Mouse (Mus musculus) G1E (cell line): Measurements from ENCODE around the gene Col4a3. TPM values are rescaled to one million over a fixed set of nuclear protein-coding genes. Genes with fewer than 3 reads are reported as not detected.

Source experiments
- ATAC-seq: 2 replicates; pipeline ENCODE4 v1.8.0; 2016; ENCODE audit warnings: mild to moderate bottlenecking; ENCODE audit not compliant: insufficient number of reproducible peaks, poor library complexity, low FRiP score, severe bottlenecking; ENCODE audit errors: extremely low read depth
- DNase-seq: peaks from one replicate; pipeline ENCODE4 v3.0.0; 2012; ENCODE audit warnings: low spot score
- H3K27me3 ChIP-seq: 2 replicates; pipeline ENCODE4 v1.6.1; 2012; ENCODE audit warnings: mild to moderate bottlenecking, low read length, inconsistent platforms; ENCODE audit not compliant: insufficient read depth
- H3K36me3 ChIP-seq: replicated peaks from 2 replicates; pipeline ENCODE3; 2012; ENCODE audit warnings: mild to moderate bottlenecking, inconsistent platforms
- H3K4me1 ChIP-seq: 2 replicates; pipeline ENCODE4 v1.6.1; 2012; ENCODE audit warnings: low read depth, low read length, inconsistent platforms, mixed read lengths; ENCODE audit not compliant: insufficient read depth
- H3K4me3 ChIP-seq: 2 replicates; pipeline ENCODE4 v1.5.1; 2012; ENCODE audit warnings: low read depth, mild to moderate bottlenecking, inconsistent platforms, low read length, moderate library complexity, mixed read lengths
- H3K9me3 ChIP-seq: replicated peaks from 2 replicates; pipeline ENCODE4 v1.6.1; 2012; ENCODE audit warnings: inconsistent platforms
- CTCF ChIP-seq: IDR thresholded peaks from 2 replicates; pipeline ENCODE4 v1.5.1; 2012; ENCODE audit warnings: low read depth, low read length, inconsistent platforms, mixed read lengths
- GATA1 ChIP-seq: IDR thresholded peaks from 2 replicates; pipeline ENCODE4 v1.6.1; 2012; ENCODE audit warnings: borderline replicate concordance, low read length, inconsistent platforms, mixed read lengths
- GATA2 ChIP-seq: IDR thresholded peaks from 2 replicates; pipeline ENCODE4 v1.6.1; 2012; ENCODE audit warnings: low read depth, low read length, inconsistent platforms, borderline replicate concordance
- POLR2AphosphoS5 ChIP-seq: IDR thresholded peaks from 2 replicates; pipeline ENCODE4 v1.6.1; 2012; ENCODE audit warnings: low read depth, low read length, inconsistent platforms; ENCODE audit not compliant: insufficient replicate concordance
- TAL1 ChIP-seq: conservative IDR thresholded peaks from 2 replicates; pipeline ENCODE4 v1.6.1; 2012; ENCODE audit warnings: low read depth, low read length, inconsistent platforms, mixed read lengths
- polyA plus RNA-seq: library from polyadenylated mRNA; stranded (reverse); fragments of >175 nt; gene quantifications from 2 replicates; pipeline ENCODE4 v1.2.3, GENCODE M21; 2012
- total RNA-seq, 2 experiments: library from RNA; stranded (forward) in 1 of 2; stranded (reverse) in 1 of 2; fragments of 200-1000 nt in 1 of 2; fragments of >200 nt in 1 of 2; fragmentation: Nextera tagmentation in 1 of 2; gene quantifications; 2 replicates each; pipeline ENCODE4 v1.2.3; 2014 to 2017

Col4a3 gene
- total and polyA plus RNA-seq, 3 experiments = 6.1 to 21.2 (median 6.4) TPM

DNA sequence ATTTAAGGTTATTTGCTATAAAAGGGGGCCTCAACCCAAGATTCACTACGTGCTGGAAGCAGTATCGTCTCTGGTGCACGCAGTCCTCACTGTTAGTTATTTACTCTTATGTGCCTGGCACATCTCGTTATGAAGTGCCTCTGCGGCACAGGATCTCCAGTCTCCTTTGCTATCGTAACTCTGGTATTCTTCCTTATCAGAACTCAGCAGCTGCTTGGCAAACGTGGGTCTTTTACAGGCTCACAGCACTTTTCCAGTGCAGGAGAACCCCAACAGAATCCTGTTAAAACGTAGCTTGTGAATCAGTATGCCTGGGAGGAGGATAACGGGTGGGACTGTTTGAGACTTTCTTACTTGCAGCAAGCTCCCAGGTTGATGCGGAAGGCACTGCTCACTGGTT is 61.3 kb downstream of the Col4a3 start:
- TF ChIP-seq CTCF = no peak
- peak; percentile 97 for TF ChIP-seq TAL1
- ATAC-seq = peak; percentile 97
- H3K4me1 ChIP-seq = peaks cover 48% of the 10 kb centered on the region
- no peaks in the 10 kb centered on the region for H3K27me3 ChIP-seq
- DNase-seq = peak; percentile 60
- H3K36me3 ChIP-seq = peaks cover 4% of the 10 kb centered on the region
- H3K9me3 ChIP-seq = no peaks in the 10 kb centered on the region
- peak overlapping the region; percentile 66 for H3K4me3 ChIP-seq

DNA sequence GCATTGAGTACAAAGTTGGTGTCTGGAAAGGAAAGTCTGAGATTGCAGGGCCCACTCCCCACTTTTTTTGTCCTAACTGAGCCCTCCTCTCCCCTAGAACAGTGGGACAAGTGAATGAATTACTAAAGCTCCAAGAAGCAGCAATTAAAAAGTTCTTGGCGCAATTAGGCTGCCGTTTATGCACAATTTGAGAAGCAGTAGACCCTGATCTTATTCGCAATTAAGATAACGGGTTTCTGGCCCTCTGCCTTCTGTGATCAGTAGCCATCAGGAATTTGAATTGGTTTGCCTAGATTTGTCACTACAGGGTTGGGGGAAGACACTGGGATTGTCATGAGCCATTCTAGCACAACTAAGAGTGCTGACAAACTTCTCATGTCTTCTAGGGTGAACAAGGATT is 64.1 kb downstream of the Col4a3 start:
- ATAC-seq = no peak
- Histone ChIP-seq H3K36me3 (peaks cover 4% of the 10 kb centered on the region), H3K27me3 (no peaks in the 10 kb centered on the region), H3K4me3 (no peak overlapping the region), H3K9me3 (no peaks in the 10 kb centered on the region), H3K4me1 (peaks cover 63% of the 10 kb centered on the region)
- no peak for TF ChIP-seq GATA2
- TF ChIP-seq TAL1 = no peak
- TF ChIP-seq CTCF = no peak
- TF ChIP-seq GATA1 = no peak
- TF ChIP-seq POLR2AphosphoS5 = no peak
- no peak for DNase-seq

DNA sequence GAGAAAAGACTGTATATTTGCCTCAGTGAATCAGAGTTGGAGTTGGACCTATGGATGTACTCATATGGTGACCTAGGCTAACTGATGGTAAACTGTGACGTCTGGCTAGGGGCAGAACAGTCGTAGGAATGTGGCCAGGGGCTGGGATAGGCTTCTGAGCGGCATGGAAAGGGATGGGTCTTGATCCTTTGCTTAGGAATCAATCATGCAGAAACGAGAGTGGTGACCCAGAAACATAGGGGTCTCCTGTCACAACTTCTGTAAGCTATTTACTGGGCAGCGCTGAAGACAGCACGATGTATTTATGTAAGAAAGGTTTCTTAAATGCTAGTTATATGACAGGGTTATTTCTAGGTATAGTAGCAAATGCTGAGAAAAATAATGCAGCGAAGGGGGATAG is 67.3 kb downstream of the Col4a3 start:
- TF ChIP-seq CTCF = no peak
- TF ChIP-seq TAL1 = no peak
- TF ChIP-seq GATA1 = no peak
- TF ChIP-seq POLR2AphosphoS5 = no peak
- no peak for TF ChIP-seq GATA2
- DNase-seq (no peak), ATAC-seq (no peak)
- peaks cover 56% of the 10 kb centered on the region for H3K4me1 ChIP-seq
- no peak overlapping the region for H3K4me3 ChIP-seq
- H3K9me3 ChIP-seq = no peaks in the 10 kb centered on the region
- H3K27me3 ChIP-seq = no peaks in the 10 kb centered on the region
- peaks cover 11% of the 10 kb centered on the region for H3K36me3 ChIP-seq

DNA sequence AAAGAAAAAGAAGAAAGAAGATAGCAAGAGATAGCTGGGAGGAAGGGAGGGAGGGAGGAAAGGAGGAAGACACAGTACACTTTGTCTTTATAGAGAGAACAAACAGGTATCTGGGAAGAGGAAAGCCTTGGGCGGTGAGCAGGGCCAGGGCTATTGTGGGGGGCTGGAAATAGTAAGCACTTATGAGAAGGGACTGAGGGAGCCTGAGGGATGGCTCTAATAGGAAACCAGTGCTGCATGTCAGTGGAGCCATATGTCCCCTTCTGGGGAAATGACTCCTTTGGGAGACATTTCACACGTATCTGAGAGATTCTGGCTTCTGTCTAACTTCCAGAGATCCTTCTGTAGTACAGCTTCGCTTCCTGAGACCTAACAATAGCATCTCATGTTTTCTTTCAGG is 69.7 kb downstream of the Col4a3 start:
- Histone ChIP-seq H3K27me3 (no peaks in the 10 kb centered on the region), H3K4me1 (peaks cover 54% of the 10 kb centered on the region), H3K36me3 (peaks cover 12% of the 10 kb centered on the region), H3K9me3 (no peaks in the 10 kb centered on the region), H3K4me3 (no peak overlapping the region)
- TF ChIP-seq POLR2AphosphoS5 (no peak), TAL1 (no peak), CTCF (no peak), GATA2 (no peak), GATA1 (no peak)
- ATAC-seq = no peak
- DNase-seq = no peak

DNA sequence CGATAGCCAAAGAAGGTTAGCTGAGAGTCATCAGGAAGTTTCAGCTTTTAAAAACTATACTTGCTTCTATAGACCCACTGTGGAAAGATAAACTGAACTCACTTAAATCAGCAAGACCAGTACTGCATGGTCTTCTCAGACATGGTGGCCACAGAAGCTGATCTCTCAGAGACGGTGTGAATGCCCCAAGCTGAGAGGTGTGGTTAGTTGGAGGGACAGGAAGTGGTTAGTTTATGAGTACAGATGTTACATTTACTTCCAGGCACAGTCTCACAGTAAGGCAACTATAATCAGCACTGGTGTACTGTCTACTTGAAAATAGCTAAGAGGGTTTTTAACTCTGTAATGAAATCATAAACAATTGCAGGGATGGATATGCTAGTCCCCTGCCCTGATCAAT is 75.5 kb downstream of the Col4a3 start:
- peak; percentile 95 for ATAC-seq

DNA sequence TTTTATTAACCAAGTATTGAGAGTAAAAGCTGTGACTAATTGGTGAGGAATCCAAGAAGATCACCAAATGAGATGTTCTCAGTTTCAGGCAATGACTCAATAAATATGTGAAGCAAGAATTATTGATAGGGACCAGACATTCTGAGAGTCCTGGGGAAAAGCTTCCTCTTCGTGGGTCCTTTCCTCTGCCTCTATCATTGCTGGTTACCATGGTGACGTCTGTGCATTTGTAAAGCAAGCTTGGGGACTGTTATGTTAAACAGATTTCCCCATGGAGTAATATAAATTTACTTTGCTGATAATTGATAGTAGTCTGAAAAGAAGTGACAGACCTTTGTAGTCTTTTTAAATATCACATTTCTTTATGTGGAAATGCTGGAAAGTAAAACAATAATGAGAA is 76.8 kb downstream of the Col4a3 start:
- H3K27me3 ChIP-seq = no peaks in the 10 kb centered on the region
- H3K9me3 ChIP-seq = no peaks in the 10 kb centered on the region
- H3K36me3 ChIP-seq = peaks cover 11% of the 10 kb centered on the region
- H3K4me1 ChIP-seq = peaks cover 36% of the 10 kb centered on the region
- TF ChIP-seq POLR2AphosphoS5 (no peak), GATA2 (no peak), GATA1 (no peak), CTCF (no peak), TAL1 (no peak)
- no peak overlapping the region for H3K4me3 ChIP-seq
- ATAC-seq = no peak
- no peak for DNase-seq

More for the DNA sequence above, 75.5 kb downstream of the Col4a3 start:
- peak; percentile 54 for DNase-seq
- Histone ChIP-seq H3K27me3 (no peaks in the 10 kb centered on the region), H3K4me3 (no peak overlapping the region; the same call in 1 of the 2 replicates), H3K36me3 (peaks cover 14% of the 10 kb centered on the region), H3K9me3 (no peaks in the 10 kb centered on the region), H3K4me1 (peaks cover 39% of the 10 kb centered on the region)
- TF ChIP-seq GATA2 (no peak), POLR2AphosphoS5 (no peak), CTCF (no peak), TAL1 (no peak; the same call in 1 of the 2 replicates), GATA1 (no peak)

DNA sequence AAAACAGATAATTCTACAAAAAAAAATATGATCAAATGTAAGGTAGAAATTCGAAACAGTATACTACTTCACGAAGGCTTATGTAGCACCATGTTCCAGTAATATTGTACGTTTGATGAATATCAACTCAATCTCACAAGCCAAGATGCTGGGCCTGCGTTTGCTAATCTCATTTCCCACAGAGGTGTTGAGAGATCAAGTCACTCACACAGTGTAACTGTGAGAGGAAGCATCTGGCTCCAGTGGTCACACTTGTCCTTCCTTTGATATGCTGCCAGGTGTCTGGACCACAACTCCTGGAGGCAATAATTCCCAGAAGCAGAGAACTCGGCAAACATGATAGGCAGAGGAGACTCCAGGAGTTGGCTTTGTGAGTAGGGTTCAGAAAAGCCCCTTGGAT is 99.6 kb downstream of the Col4a3 start:
- peak; percentile 76 for ATAC-seq
- no peaks in the 10 kb centered on the region for H3K9me3 ChIP-seq

More for the DNA sequence above, 99.6 kb downstream of the Col4a3 start:
- DNase-seq = peak; percentile 18
- Histone ChIP-seq H3K4me3 (no peak overlapping the region), H3K36me3 (peaks cover 12% of the 10 kb centered on the region), H3K27me3 (no peaks in the 10 kb centered on the region), H3K4me1 (peaks cover 16% of the 10 kb centered on the region)
- TF ChIP-seq CTCF (no peak), TAL1 (peak; percentile 61), GATA2 (no peak), POLR2AphosphoS5 (no peak), GATA1 (no peak)
